Mouse (Mus musculus) kidney, adult 10 weeks (tissue): Measurements from ENCODE around the gene Mapkap1. TPM values are rescaled to one million over a fixed set of nuclear protein-coding genes. Genes with fewer than 3 reads are reported as not detected.

Experiments used
- polyA plus RNA-seq: library from polyadenylated mRNA; stranded (reverse); fragments of 350-450 nt; fragmentation: Illumina TruSeq; extraction: RNeasy Lipid Tissue Mini Kit (QIAGEN cat#74804); gene quantifications from one replicate; pipeline ENCODE4 v1.2.3, GENCODE M21; 2014; ENCODE audit warnings: low read depth, low replicate concordance

Mapkap1 gene
- polyA plus RNA-seq: 90.5 TPM

GRCm38 (mm10) chr2:34406601-34407464, at the start of gene Mapkap1:
Gene Mapkap1 (plus strand): TSS chr2:34406771.

GRCm38 (mm10) chr2:34372305-34373301, 34.0 kb upstream of the Mapkap1 start, which contains the start of gene Pbx3:
Gene Pbx3 (minus strand): TSS chr2:34373142.

Other genes starting within 250 kb of the Mapkap1 start
- 12.1 TPM for gene Pbx3, start 33.6 kb upstream of the Mapkap1 start, polyA plus RNA-seq